Mouse (Mus musculus) mouse embryonic stem cell (cell line): ENCODE data around the gene Sowahd.

Source experiments
- in situ Hi-C, 2 experiments: fragments of 300-500 bp; cut with MboI; formaldehyde crosslinking; loops; 1 replicate in 1 of 2; 3 replicates in 1 of 2; pipeline ENCODE4 v1.14.3; 2019 to 2020; ENCODE audit warnings: low sequenced_read_pairs in 2 of 2, low pct_unique_long_range_greater_than_20kb in 1 of 2, mixed read lengths in 1 of 2; ENCODE audit not compliant: unreplicated experiment in 1 of 2

Sowahd gene

GRCm38 (mm10) chrX:37084927-37085660, 36.4 kb downstream of the Sowahd start, which contains the start of gene Rpl39:
Gene Rpl39 (minus strand): TSS chrX:37085402.
- in situ Hi-C loops, result no loop called here

DNA sequence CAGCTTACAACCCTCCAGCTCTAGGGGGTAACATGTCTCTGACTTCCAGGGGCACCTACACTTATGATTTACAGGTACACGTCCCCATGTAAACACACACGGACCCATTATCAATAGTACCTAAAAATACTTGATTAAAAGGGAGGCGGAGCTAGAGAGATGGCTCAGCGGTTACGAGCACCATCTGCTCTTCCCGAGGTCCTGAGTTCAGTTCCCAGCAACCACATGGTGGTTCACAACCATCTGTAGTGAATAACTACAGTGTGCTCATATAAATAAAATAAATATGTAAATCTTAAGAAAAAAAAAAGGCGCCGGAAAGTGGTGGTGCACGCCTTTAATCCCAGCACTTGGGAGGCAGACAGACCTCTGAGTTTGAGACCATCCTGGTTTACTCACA, 37.0 kb downstream of the Sowahd start:
- in situ Hi-C loops, result no loop called here

GRCm38 (mm10) chrX:37088778-37089177, 40.1 kb downstream of the Sowahd start:
- in situ Hi-C loops, result no loop called here

DNA sequence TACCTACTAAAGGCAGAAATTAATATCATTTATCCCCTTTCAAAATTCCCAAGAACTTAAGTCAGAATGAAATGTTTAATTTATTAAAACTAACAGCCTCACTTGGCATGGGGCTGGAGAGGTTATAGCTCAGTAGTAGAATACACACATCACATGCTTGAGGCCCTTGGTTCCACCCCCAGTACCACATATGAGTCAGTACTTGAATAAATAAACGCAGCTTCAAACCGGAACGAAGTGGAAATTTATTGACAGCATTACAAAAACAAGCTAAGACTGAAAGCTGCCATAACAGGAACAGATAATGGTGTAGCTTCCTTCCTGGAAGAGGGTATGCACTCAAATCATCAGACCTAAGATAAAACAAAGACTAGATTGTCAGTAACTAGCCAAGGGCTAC, 42.8 kb downstream of the Sowahd start:
- in situ Hi-C loops, result no loop called here

- in situ Hi-C loops, result no loop called here
Measured at GRCm38 (mm10) chrX:37095106-37095768, 46.6 kb downstream of the Sowahd start.

- in situ Hi-C loops, result no loop called here
Measured at GRCm38 (mm10) chrX:37098681-37099080, 50.0 kb downstream of the Sowahd start.
